Mouse (Mus musculus) gastrocnemius, postnatal 36 days (tissue): ENCODE data around the gene Btla. TPM values are rescaled to one million over a fixed set of nuclear protein-coding genes. Genes with fewer than 3 reads are reported as not detected.

ENCODE experiments used
- DNase-seq, 2 experiments: peaks; one replicate each; pipeline ENCODE4 v3.0.0; 2022
- intact Hi-C: fragments of 180-260 bp; cut with DNase I; formaldehyde crosslinking; loops from one replicate; pipeline ENCODE4 v1.15.1; 2025
- long read RNA-seq, 2 experiments: library from polyadenylated mRNA; stranded (forward); transcript quantifications; one replicate each; pipeline ENCODE4 v2.0.0; 2021
- total RNA-seq, 2 experiments: library from RNA; stranded (reverse); gene quantifications; 2 replicates each; pipeline ENCODE4 v1.2.3; 2021

The Btla gene
- under 1 TPM in 1 of 2 experiments, not detected in 1; 0.10 TPM for total RNA-seq
- long read RNA-seq, experiment 1 = 0 reads
- long read RNA-seq, experiment 2 = 0 reads

DNA sequence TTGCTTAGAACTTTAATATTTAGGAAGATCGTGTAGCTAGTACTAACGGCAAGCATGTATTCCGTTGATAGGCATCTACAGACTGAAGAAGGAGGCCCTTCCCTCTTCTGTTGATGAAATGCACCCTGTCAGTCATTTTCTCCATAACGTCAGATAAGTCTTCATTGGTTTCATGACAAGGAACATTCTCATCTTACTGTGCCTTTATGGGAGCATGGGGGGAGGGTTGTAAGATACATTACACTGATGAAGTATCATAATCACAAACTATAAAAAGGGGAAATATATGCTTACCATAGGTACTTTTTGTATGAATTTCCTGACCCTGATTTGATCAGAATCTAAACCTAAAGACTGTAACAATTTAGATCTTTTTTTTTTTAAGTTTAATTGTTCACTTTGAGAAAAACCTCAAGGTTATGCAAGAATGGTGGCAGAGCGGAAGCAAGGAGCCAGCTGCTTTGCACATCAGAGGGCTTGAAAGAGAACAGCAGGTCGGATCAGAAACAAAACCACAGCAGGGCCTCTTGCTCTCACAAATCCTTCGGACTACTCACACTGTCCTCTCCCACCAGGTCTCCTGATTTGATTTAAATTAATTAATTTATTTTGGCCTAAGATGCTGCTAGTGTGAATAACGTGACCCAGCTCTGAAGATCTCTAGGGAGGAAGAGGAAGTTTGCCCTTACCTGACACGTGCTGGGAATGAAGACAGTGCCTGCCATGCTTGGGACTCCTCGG is at the start of gene Btla:
Gene Btla, plus strand, starts transcription at position 668 of the 741 bp plus-strand sequence.
- intact Hi-C loops = no loop called here
- DNase-seq = no peak

DNA sequence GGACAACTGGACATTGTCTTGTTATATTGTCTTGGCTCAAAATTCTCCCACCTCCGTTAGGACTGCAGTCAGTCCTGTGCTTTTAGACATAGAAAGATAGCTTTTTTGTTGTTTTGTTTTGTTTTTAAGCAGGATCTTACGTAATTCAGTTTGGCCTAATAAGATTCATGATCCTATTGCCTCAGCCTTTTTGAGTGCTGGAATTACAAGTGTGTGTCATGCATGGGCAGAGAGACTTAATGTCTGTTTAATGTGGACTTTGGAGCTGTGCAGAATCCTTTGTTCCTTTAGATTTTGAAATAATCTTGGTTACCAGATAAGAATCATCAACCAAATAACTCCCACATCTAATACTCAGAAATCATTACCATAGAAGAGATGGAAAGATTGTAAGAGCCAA is 45.6 kb upstream of the Btla start:
- intact Hi-C loops = no loop called here

DNA sequence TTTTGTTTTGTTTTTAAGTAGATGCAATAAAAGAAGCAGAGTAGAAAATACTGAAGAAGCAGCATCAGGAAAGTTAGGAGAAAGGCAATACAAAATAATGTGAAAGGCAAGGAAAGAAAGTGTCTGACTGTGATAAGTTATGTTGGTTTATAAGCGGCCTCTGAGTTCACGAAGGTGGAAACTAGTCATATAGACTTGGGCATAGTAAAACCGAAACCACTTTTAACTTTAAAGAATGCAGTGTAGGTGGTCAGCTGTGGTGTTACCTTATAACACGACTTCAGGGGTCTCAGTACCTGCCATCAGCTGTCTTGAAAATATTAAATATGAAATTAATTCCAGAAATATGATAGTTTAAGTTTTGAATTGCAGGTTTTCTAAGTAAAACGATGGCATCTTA is 42.3 kb upstream of the Btla start:
- intact Hi-C loops = no loop called here
- no peak for DNase-seq

More for the DNA sequence above, 45.6 kb upstream of the Btla start:
- DNase-seq = no peak

DNA sequence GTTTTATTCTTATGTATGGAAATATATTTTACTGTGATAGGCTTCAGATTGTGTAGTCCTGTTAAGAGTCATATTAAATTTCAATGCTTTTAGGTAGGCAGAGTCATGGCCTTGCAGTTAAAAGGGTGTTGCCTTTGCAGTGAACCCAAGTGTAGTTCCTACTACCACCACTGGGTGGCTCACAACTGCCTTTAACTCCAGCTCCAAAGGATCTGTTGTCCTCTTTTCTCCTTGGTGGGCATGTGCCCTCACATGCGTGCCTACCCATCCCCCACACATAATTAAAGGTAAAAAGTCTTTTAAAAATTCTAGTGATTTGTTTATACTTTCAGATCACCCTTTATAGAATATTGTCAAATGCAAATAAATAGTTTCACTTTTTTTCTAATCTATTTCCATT is 31.5 kb upstream of the Btla start:
- intact Hi-C loops = no loop called here
- DNase-seq = peak in 1 of 2 experiments; percentile 56

DNA sequence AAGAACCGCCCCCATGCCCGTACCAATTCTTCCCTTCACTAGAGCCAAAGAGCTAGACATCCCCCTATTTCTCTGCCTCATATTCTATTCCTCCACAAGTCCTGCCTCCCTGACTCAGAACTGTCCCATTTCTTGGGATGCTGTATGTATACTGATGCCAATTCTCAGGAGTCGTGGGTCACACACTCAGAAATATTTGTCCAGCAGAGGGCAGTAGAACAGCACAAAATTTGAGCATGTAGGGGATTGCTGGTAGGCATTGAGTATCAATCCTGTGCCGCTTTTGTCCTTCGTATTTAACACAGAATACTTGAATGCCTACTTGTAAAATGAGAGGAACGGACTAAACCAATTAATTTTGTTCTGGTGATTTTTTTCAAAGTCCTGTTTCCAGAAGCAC is 27.3 kb upstream of the Btla start:
- intact Hi-C loops = loop anchor here (2.0 to 5.0 kb wide), 2 partner anchors 215 to 434 kb away; no protein-coding TSS in a partner anchor
- peak in 1 of 2 experiments; percentile 36 for DNase-seq

DNA sequence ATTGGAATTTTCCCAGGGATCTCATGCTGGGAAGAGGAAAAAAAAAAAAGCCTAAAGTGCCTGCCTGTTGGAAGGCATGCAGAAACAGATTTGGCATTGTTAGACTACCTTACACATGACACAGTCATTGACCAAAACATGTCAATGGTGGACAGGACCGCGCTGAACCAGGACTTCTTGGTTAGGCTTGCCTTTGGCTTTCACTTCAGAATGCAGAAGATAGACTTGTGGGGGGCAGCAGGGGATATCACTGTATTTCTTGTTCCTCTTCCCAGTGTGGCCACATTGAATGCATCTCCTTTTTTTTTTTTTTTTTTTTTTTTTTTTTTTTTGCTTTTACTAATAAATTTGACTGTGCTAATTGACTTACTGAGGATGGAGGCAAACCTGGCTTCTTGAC is 22.7 kb upstream of the Btla start:
- intact Hi-C loops = no loop called here
- DNase-seq = no peak

DNA sequence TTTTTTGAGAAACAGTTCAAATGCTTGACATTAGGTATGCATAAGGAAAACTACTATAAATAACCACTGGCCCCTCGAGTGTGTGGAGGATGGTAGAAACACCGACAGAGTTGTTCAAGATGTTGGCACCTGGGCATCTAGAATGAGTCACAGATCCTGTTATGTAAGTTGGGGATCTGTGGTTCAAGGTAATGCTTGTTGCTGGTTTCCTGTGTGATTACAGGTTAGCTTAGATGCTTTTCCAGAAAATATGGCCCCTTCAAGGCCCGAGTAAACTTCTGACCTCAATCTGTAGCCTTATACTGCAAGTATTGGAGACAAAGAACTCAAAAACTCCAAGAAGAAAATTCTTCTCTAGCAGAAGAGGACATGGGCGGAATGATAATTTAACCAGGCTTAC is 19.7 kb upstream of the Btla start:
- intact Hi-C loops = no loop called here
- DNase-seq = no peak

DNA sequence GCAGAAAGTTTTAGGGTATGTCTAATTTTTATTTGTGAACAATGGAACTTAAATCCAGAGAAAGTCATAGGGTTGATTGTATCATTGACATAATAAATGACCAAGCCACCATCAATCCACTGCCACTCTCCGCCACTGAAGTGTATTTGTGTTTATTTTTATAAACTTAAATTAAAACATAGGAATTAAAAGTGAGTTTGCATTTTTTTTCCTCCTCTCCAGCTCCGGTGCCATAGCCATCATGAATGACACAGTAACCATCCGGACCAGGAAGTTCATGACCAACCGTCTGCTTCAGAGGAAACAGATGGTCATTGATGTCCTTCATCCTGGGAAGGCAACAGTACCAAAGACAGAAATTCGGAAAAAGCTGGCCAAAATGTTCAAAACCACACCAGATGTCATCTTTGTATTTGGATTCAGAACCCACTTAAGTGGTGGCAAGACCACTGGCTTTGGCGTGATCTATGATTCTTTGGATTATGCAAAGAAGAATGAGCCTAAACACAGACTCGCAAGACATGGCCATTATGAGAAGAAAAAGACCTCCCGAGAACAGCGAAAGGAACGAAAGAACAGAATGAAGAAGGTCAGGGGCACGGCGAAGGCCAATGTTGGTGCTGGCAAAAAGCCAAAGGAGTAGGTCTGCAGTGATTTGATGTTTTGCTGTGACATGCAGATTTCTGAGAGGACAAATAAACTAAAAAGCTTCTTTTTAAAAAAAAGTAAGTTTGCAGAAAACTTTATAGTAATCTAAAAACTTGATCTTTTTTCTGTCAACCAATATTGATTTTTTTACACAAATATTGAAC is 19.1 kb upstream of the Btla start:
- no peak for DNase-seq
- intact Hi-C loops = no loop called here

DNA sequence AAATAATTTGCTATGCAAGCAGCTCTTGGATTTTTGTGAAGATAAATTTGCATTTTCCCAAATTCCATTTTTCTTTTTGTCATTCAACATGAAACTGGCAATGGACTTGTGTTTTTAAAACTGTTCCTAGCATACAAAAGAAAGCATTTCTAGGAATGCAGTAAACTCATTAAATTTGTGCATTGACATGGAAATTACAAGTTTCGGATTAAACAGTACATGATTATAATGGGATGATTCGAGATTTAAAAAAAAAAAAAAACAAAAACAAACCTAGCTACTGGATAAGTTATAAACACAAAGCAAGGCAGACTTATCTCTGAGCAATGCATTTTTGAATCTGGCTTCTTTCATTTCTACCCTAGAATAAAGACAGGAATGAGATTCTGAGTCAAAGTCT is 2.1 kb upstream of the Btla start:
- intact Hi-C loops = no loop called here
- DNase-seq = no peak

DNA sequence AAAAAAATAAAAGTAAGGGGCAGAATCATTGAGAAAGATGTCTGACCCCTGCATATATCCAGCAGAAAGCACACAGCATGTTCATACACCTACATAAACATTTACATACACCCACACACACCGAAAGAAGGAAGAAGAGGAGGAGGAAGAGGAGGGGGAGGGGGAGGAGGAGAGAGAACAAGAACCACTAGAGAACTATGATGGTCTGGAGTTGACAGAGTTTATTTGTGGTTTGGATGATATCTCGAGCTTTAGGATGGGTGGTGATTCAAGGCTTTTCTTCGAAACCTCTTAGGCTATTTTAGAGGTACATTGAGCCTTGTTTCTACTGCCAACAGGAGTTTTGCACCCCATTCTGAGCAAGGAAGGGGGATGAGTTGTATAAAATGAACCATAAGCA is 1.3 kb upstream of the Btla start:
- intact Hi-C loops = no loop called here
- DNase-seq = no peak

DNA sequence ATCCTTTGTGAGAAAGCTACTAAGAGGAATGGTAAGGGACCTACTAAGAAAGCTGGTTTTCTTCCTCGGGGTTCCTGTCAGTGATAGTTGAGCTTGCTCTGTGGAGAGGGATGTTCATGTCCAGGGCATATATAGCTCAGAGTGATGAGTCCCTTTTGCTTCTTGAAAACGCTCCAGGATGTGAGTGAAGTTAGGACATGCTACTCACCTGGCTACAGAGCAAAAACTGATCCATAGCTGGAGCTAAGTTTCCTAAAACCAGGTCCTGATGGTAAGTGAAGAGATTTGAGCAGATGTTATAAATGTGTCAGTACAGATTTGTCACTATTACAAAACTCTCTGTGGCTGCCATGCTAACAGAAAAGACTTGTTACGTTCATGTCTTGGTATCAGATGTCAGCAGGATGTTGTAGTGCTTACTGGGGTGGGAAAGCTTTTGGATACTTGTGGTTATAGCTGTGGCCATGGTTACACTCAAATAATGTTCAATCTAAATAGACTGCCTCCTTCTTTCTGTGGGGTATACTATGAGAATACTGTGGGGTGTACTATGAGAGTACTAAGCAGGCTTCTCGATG is 405 bp downstream of the Btla start:
- intact Hi-C loops = no loop called here

DNA sequence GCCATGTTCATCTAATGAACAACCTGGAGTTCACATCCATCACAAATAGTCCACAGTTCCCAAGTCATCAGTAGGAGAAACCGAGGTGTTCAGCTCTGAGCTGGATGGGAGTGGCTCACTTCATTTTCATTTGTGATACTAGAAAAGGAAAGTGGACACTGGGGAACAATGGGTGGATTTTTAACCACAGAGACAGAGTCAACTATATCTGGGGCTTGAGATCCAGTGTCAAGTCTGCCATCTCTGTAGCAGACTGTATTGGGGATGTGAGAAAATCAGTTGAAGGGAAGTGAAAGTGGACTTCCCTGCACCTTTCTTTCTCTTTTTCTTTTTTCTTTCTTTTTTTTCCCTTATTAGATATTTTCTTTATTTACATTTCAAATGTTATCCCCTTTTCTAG is 2.9 kb downstream of the Btla start:
- no peak for DNase-seq
- intact Hi-C loops = no loop called here

More for the DNA sequence above, 405 bp downstream of the Btla start:
- no peak for DNase-seq

DNA sequence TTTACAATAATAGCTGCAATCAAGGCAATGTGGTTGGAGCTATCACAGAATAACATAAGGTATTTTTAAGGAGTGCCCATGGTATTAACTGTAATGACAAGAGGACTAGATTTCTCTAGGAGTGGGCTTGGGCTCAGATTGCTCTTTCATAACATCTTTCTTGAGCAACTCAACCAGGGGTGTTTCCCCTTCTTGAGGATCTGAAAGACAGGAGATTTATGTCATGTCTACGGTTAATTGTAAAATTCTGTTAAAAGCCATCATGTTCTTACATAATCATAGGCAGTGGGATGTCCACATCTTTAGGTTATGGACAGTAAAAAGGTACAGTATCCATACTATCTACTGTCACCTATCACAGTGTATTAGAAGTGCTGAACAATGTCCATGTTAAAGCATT is 7.2 kb downstream of the Btla start:
- intact Hi-C loops = no loop called here
- DNase-seq = no peak

DNA sequence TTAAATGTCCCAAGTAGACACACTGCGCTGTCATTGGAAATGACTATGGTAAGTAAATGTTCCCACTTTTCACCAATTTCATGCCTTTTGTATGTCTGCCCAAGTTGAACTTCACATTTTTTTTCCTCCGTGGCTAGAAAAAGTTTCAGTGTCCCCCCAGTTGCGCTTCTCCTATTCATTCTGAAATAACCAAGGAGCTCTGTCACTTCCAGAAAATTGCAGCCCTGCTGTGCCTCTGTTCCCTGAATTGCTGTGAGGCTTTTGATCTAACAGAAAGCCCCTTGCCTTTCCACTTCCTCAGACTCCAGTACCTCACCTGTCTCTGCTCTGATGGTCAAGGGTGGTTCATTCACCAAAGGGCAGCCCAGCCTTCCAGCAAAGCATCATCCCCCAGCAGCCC is 8.9 kb downstream of the Btla start:
- no peak for DNase-seq
- intact Hi-C loops = no loop called here

DNA sequence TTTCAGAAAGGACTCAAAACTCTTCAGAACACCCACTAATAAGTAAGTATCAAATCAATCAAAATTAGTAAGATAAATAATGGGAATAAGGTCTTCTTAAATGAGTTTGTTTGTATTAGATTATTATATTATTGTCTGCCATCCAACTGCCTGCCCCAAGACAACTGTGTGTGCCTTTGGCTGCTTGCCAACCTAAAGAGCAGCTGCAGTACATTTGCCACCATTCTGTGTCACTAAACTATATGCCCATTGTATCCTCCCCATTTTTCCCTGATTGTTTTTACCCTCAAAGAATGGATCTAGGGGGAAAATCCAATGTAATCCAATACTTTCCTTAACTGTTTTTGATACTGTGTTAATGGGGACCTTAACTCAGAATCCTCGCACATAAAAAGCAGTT is 18.6 kb downstream of the Btla start:
- intact Hi-C loops = no loop called here
- DNase-seq = no peak

DNA sequence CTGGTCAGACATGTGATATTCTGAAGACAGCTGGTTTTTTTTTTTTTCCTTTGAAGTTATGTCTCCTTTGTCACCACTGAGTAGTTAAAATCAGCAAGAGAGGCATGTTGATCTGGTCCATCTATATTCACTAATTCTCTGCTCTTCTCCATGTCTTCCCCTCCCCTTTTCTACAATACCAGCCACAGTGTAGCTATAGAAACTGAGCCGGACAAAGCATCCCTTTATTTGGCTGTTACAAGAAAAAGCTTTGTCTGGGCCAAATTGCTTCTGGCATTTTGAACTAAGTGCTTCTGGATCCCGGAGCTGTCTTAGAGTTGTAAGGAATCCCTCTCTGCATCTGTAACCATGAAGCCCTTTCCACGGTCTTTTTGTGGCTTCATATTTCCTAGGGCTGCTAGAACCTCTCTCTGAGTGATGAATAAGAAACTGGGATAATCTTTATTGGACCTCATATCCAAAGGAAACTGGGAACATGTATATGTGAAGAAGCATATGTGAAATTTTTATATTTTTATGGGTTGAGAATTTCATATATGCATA is 20.9 kb downstream of the Btla start:
- intact Hi-C loops = no loop called here
- no peak for DNase-seq

DNA sequence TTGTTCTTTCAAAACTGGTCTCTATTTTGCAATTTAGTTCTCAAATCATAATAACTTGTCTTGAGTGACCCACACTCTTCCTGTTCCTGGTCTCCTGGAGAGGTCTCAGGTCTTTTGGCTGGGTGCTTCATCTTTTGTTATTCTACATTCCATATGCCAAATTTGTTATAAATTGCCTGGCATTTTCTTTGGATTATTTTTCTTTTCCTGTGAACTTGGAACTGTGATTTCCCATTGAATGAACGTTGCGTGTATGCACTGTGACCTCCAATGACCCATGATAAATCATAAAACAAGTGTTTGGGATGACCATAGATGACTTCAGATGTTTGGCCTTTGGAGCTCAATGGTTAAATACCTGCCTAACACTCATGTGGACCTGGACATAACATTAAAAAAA is 25.6 kb downstream of the Btla start:
- intact Hi-C loops = no loop called here
- no peak for DNase-seq

DNA sequence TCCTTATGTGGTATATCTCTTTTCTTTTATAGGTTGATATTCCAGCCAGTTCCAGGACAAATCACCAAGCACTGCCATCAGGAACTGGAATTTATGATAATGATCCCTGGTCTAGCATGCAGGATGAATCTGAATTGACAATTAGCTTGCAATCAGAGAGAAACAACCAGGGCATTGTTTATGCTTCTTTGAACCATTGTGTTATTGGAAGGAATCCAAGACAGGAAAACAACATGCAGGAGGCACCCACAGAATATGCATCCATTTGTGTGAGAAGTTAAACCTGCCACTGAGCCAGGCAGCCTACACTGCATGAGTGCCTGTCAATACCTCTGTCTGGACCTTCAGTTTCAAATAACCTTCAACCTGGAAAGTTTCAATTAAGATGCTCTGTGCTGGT is 26.2 kb downstream of the Btla start:
- intact Hi-C loops = no loop called here
- DNase-seq = no peak

DNA sequence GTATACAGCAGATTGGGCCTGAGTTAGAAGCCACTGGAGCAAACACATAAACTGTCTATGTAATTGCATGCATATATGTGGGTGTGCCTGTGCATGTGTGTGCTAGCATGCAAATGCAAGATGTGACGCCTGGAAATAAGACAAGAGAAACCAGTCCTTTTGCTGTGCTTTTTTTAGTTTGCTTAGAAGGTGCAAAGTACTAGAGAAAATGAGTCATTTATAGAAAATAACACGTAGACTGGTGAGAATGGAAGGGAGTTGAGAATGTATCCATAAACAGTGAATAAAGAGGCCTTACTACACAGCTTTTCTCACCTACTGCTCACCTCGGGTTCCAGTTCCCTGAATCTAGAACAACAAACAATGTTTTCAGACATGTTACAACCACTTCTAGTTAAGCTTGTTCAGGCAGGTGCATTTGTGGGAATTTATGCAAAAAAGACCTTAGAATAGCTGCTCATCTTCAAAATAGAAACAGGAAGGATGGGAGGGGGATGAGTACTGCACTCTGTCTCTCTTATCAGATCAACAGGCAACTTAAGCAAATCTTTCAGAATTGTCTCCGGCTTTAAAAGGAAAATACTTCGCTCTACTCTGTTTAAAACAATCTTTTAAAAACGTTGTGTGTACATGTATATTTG is 27.8 kb downstream of the Btla start:
- DNase-seq = no peak
- intact Hi-C loops = no loop called here

DNA sequence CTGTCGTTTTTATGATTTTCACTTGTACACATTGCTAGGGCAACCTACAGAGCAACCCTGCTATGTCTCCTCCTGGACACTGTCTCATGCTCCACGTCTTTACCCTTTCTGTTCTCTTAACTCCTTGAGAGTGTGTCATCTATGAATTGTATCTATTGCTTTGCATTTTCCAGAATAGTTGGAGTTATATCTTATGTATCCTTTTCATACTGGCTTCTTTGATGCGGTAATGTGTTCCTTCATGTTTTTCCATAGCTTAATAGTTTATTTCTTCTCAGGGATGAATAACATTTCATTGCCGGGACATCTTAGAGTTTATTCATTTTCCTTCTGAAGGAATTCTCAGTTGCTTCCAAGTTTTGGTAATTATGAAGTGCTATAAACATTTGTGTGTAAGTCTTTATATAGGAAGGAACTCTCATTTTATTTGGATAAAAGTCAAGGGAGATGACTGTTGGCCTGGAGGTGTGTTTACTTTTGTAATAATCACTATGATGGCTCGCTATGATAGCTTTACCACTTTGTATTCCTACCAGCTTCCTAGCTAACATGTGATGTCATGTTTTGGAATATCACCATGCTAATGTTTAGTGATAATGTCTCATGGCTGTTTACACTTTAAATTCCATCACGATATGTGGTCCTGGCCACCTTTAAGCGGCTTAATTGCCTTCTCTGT is 31.2 kb downstream of the Btla start:
- no peak for DNase-seq
- intact Hi-C loops = no loop called here
